Mouse (Mus musculus) heart, embryonic 16.5 days (tissue): ENCODE results near the gene Cacna1c. TPM values are rescaled to one million over a fixed set of nuclear protein-coding genes. Genes with fewer than 3 reads are reported as not detected.
A peak's percentile ranks its signal among the peaks of the same experiment; 100 is the strongest.

ENCODE experiments used
- ATAC-seq: fragments of 200-750 bp; cut with Nextera tagmentation; replicated peaks from 2 replicates; pipeline ENCODE4 v1.8.0; 2017; ENCODE audit warnings: moderate number of reproducible peaks; ENCODE audit not compliant: insufficient read depth, low FRiP score; ENCODE audit errors: extremely low read depth
- H3K27ac ChIP-seq: fragments of 300-500 bp; sonication (generic); 2 replicates; pipeline ENCODE4 v1.5.1; 2014; ENCODE audit warnings: mild to moderate bottlenecking, low read length, control low read depth, moderate library complexity
- H3K27me3 ChIP-seq: fragments of 300-500 bp; sonication (generic); 2 replicates; pipeline ENCODE4 v1.6.1; 2014; ENCODE audit warnings: low read length, mixed read lengths; ENCODE audit not compliant: control insufficient read depth, insufficient read depth
- H3K36me3 ChIP-seq: fragments of 300-500 bp; sonication (generic); 2 replicates; pipeline ENCODE4 v1.6.1; 2014; ENCODE audit not compliant: control insufficient read depth, insufficient read depth
- H3K4me1 ChIP-seq: fragments of 300-500 bp; sonication (generic); 2 replicates; pipeline ENCODE4 v1.6.1; 2014; ENCODE audit warnings: low read length, mixed read lengths; ENCODE audit not compliant: control insufficient read depth, insufficient read depth
- H3K4me2 ChIP-seq: fragments of 300-500 bp; sonication (generic); 2 replicates; pipeline ENCODE4 v1.6.1; 2014; ENCODE audit warnings: low read depth, mild to moderate bottlenecking, control low read depth, low read length
- H3K4me3 ChIP-seq: fragments of 300-500 bp; sonication (generic); 2 replicates; pipeline ENCODE4 v1.5.1; 2014; ENCODE audit warnings: mild to moderate bottlenecking, control low read depth, low read length
- H3K9ac ChIP-seq: fragments of 300-500 bp; sonication (generic); 2 replicates; pipeline ENCODE4 v1.6.1; 2014; ENCODE audit warnings: low read length, control low read depth
- H3K9me3 ChIP-seq: fragments of 300-500 bp; sonication (generic); replicated peaks from 2 replicates; pipeline ENCODE4 v1.6.1; 2016; ENCODE audit warnings: low read length; ENCODE audit not compliant: control insufficient read depth
- WGBS: fragments of 180-500 bp; shearing (Covaris S2); extraction: QIAGEN DNeasy Blood & Tissue Kit; methylation state at CpG from one replicate; pipeline ENCODE4 v1.1.7; 2014; 5-methylcytosine and 5-hydroxymethylcytosine counted together
- polyA plus RNA-seq: library from polyadenylated mRNA; unstranded; fragments of >200 nt; fragmentation: Nextera tagmentation; extraction: Ambion mirVana; gene quantifications from 2 replicates; pipeline ENCODE4 v1.2.1, GENCODE M21; 2015

Gene Cacna1c
- 66.2 and 72.2 TPM in 2 replicates for polyA plus RNA-seq

DNA sequence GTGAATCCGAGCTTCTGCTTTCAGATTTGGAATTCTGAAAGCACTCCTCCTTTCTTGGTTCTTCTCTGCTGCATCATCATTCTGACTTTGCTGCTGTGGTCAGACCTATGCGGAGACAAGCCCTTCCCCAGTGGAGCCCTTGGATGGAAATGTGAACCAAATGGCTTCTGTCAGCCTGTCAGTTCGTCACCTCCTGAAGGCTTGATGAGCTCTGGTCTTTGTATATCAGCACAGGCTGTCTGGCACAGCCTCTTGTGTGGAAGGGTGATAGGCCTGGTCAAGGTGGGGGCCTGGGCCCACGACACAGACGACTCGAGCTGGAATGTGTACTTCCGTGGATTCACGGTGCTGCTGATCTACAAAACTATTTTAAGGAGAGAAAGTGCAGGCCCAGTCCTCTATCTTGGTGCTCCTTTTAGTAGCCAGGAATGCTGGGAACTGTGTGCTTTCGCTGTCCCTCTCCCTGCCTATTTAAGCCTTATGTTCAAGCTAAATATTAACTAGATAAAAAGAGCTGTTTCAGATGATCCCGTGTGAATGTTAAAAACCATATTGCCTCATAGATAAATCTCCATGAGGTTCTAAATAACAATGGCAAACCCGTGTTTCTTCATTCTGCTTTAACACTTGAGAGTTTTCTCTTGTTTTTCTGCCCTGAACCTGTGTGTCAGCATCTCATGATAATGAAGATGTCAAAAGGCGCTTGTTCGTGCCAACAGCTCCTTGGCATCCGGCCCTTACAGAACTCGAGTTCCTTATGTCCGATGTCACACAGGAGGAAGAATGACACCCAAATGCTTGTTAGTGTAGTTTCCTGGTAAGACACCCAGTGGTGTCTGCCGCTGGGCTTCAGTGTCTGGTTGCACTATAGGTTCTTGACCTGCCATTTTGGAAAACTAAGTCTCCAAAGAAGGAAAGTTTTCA lies at the start of gene Cacna1c:
Gene Cacna1c, minus strand, starts transcription at position 37 of the 924 bp plus-strand sequence.
- Histone ChIP-seq H3K27ac (peak within 1 kb of the TSS; percentile 99), H3K36me3 (0 out of 2 replicates have a peak, but pooled peaks cover 5% of the 10 kb centered on the region), H3K9ac (peak within 1 kb of the TSS; percentile 86), H3K9me3 (no peaks in the 10 kb centered on the region), H3K27me3 (no peaks in the 10 kb centered on the region), H3K4me3 (peak within 1 kb of the TSS; percentile 70), H3K4me2 (peak within 1 kb of the TSS; percentile 66), H3K4me1 (peaks cover 43% of the 10 kb centered on the region)
- 20% methylated on average over 17 of the region's 17 CpGs for WGBS
- ATAC-seq: peak; percentile 93

DNA sequence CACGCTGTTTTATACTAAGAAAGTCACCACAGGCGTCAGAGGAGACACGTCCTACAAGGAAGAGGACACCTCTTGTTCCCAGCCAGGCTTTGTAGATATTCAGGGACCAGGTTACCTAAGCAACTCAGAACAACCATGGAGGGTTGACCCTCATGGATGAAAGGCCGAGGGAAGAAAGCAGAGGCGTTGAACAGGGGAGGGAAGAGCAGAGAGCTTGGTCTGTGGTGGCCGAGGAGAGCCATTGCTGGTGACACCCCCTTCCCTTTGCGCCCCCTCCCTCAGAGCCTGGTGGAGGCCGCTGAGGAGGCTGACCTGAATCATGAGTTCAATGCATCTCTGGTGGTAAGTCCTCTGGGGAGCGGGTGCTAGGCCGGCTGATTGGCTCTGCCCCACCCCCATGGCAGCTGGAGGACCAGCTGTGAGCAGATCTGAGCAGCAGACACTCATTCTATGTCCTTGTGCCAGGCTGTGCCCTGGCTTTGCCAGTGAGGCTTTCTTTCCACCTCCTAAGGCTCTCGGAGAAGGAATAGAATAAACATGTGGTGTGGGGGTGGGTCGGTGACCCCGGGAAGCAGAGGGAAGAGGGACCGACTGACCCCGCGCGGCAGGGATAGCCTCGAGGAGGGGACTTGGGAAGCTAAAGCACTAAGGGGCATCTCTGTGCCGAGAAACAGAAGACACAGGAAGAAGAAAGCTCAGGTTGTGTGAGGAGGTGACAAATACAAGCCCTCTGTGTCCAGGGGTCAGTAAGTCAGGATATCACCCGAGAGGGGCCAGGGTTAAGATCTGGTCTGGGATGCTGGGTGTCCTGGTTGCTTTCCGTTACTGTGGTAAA lies 44.9 kb upstream of the Cacna1c start:
- Histone ChIP-seq H3K27ac (no peak overlapping the region), H3K4me1 (no peaks in the 10 kb centered on the region; the same call in 1 of the 2 replicates), H3K9ac (no peak overlapping the region), H3K27me3 (0 out of 2 replicates have a peak, but pooled peaks cover 2% of the 10 kb centered on the region), H3K4me3 (no peak overlapping the region), H3K36me3 (no peaks in the 10 kb centered on the region), H3K4me2 (no peak overlapping the region), H3K9me3 (peaks cover 3% of the 10 kb centered on the region)
- no peak for ATAC-seq
- 52% methylated on average over 21 of the region's 21 CpGs for WGBS

DNA sequence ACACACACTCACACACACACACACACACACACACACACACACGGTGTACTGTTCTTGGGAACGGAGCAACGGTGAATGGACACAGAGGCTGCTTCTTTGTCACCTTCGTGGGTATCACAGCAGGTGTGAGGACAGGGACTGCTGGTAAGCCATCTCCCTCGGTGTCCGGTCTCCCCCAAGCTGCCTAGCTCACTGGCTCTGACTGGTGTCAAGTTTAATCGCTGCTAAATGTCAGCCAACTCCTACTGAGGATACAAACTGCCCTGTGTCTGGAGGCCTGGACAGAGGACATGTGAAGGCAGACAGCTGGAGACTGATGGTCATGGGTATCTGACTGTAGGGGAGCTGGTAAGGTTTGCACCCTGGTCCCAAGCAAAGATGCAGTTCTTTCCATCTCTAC lies 44.0 kb upstream of the Cacna1c start:
- no peak overlapping the region for H3K4me3 ChIP-seq
- no peaks in the 10 kb centered on the region for H3K36me3 ChIP-seq
- no peak for ATAC-seq
- 57% methylated on average over 7 of the region's 7 CpGs for WGBS
- H3K4me1 ChIP-seq: no peaks in the 10 kb centered on the region; the same call in 1 of the 2 replicates
- H3K4me2 ChIP-seq: no peak overlapping the region
- no peaks in the 10 kb centered on the region for H3K9me3 ChIP-seq
- no peak overlapping the region for H3K9ac ChIP-seq
- H3K27ac ChIP-seq: no peak overlapping the region
- 0 out of 2 replicates have a peak, but pooled peaks cover 2% of the 10 kb centered on the region for H3K27me3 ChIP-seq

DNA sequence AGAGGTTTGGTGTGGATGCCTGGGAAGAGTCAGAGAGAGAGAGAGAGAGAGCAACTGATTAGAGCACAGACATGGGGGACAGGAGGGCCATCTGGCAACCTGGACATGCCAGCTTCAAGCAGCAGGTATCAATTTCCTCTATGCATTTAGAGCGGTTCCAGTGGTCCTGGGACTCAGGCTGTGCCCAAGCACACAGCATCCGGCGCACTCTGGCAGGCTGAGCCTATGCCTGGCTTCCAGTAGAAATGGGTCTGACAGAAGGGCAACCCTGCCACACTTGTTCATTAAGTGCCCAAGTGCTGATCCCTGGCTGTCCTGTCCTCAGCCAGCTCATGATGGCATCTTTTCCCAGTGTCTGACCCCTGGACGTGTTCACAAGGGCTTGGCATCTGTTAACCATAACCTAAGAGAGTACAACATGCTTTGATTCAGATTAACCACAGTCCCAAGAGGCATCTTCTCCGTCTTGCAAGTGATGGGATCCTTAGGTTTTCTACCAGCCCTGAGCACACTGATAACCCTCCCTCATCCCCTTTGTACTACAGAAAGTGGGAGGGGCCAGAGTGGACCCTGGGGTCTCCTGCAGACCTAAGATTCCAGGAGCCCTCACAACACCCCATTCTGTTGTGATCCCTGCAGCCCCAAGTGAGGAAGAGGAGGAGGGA lies 43.3 kb upstream of the Cacna1c start:
- Histone ChIP-seq H3K4me2 (no peak overlapping the region), H3K4me3 (no peak overlapping the region), H3K9me3 (no peaks in the 10 kb centered on the region), H3K36me3 (no peaks in the 10 kb centered on the region), H3K4me1 (no peaks in the 10 kb centered on the region; the same call in 1 of the 2 replicates), H3K27ac (no peak overlapping the region), H3K27me3 (0 out of 2 replicates have a peak, but pooled peaks cover 2% of the 10 kb centered on the region), H3K9ac (no peak overlapping the region)
- WGBS: 76% methylated on average over 5 of the region's 5 CpGs
- ATAC-seq: no peak

DNA sequence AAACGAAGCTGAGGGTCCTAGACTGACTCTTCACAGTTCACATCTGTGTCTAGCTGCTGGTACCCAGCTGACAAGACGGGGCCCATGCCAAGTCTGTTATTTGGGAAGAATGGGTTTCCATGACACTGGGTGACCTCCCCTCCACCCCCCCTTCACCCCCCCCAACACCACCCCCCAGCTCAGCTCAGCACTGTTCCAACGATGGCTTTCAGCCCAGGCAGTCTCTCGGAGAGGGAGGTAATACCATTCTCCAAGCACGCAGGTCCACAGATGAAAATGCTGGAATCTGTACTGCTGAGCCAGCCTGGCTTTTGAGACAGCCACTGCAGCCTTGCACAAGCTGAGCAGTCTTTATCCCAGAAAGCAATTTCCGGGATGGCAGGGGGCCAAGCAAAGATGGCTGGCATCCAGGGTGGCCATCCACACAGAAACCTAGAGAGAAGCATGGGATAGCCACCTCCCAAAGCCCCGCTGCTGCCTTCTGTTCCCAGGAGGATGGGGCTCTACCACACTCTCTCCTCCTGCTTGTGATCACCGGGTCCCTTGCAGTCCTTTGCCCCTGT lies 41.3 kb upstream of the Cacna1c start:
- Histone ChIP-seq H3K9ac (no peak overlapping the region), H3K4me3 (no peak overlapping the region), H3K27me3 (peaks cover 2% of the 10 kb centered on the region; the same call in 1 of the 2 replicates), H3K27ac (no peak overlapping the region), H3K9me3 (no peaks in the 10 kb centered on the region), H3K4me1 (no peaks in the 10 kb centered on the region; the same call in 1 of the 2 replicates), H3K36me3 (no peaks in the 10 kb centered on the region), H3K4me2 (no peak overlapping the region)
- 0 out of 2 replicates have a peak, but pooled peaks have one; percentile 41 for ATAC-seq
- WGBS: 40% methylated on average over 8 of the region's 8 CpGs

DNA sequence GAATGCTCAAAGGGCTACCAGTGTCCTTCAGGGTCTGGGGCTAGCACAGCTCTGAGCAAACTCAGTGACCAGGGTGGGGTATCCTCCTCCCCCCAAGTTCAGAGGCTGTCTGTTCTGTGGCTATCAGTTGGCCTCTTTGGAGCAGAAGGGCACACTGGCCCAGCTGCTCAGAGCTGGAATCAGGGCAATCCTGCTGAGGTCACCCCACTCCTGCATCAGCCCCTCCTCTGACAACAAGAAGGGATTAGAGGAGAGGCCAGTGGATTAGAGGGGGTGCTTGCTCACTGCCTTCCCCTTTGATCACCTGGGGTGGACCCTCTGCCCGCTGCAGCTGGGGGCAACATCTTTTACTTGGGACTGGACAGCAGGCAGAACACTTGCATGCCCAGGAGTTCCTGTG lies 40.0 kb upstream of the Cacna1c start, which contains the start of gene Cacna2d4:
Gene Cacna2d4, plus strand, starts transcription at position 286 of the 400 bp plus-strand sequence.
- H3K4me3 ChIP-seq: no peak within 1 kb of the TSS
- no peak within 1 kb of the TSS for H3K27ac ChIP-seq
- 33% methylated on average over 1 of the region's 1 CpGs for WGBS
- H3K9ac ChIP-seq: no peak within 1 kb of the TSS
- peaks cover 2% of the 10 kb centered on the region; the same call in 1 of the 2 replicates for H3K27me3 ChIP-seq
- no peak within 1 kb of the TSS for H3K4me2 ChIP-seq
- H3K4me1 ChIP-seq: no peaks in the 10 kb centered on the region; the same call in 1 of the 2 replicates
- ATAC-seq: no peak
- H3K9me3 ChIP-seq: no peaks in the 10 kb centered on the region
- no peaks in the 10 kb centered on the region for H3K36me3 ChIP-seq

DNA sequence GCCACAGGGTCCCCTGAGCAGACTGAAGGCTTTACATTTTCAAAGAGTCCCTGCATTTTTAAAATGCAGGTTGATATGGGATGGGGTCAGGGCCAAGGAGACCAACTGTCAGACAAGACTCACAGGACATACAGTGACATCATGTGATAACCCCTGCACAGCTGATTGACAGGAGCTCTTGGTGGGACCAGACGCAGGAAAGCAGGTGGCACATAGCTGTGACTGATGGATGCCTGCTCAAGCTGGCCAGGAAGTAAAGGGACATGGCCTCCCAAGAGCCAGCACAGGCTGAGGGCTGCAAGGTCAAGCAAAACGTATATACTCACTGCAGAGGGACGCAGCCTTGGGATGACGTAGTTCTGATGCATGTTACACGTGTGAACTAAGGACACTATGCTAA lies 39.2 kb upstream of the Cacna1c start:
- no peak overlapping the region for H3K4me3 ChIP-seq
- no peak overlapping the region for H3K4me2 ChIP-seq
- H3K9me3 ChIP-seq: no peaks in the 10 kb centered on the region
- H3K9ac ChIP-seq: no peak overlapping the region
- 66% methylated on average over 5 of the region's 5 CpGs for WGBS
- no peaks in the 10 kb centered on the region for H3K36me3 ChIP-seq
- ATAC-seq: no peak
- peaks cover 2% of the 10 kb centered on the region; the same call in 1 of the 2 replicates for H3K27me3 ChIP-seq
- H3K27ac ChIP-seq: no peak overlapping the region
- H3K4me1 ChIP-seq: no peaks in the 10 kb centered on the region; the same call in 1 of the 2 replicates

DNA sequence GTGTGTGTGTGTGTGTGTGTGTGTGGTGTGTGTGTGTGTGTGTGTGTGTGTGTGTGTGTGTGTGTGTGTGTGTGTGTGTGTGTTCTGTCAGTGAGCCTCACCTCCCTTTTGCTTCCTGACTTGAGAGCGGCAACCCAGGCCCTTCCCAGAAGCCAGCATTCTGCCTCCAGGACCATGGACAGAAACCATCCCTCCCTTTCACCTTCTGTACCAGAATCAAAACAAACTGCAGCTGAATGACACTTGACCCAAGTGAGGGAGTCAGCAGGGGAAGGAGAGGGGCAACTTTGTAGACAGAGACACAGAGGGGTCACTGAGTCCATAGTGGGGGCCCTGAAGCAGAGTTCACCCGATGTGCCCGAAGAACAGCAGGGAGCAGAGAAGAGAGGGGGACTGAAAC lies 36.8 kb upstream of the Cacna1c start:
- H3K36me3 ChIP-seq: no peaks in the 10 kb centered on the region
- WGBS: 31% methylated on average over 3 of the region's 3 CpGs
- H3K9ac ChIP-seq: no peak overlapping the region
- H3K9me3 ChIP-seq: no peaks in the 10 kb centered on the region
- no peak overlapping the region for H3K27ac ChIP-seq
- H3K4me2 ChIP-seq: no peak overlapping the region
- H3K27me3 ChIP-seq: no peaks in the 10 kb centered on the region; the same call in 1 of the 2 replicates
- H3K4me3 ChIP-seq: no peak overlapping the region
- no peak for ATAC-seq
- no peaks in the 10 kb centered on the region; the same call in 1 of the 2 replicates for H3K4me1 ChIP-seq
